Mouse (Mus musculus): ENCODE results near the gene Cbr4.

GRCm38 (mm10) chr8:61499035-61499434 lies 11.5 kb downstream of the Cbr4 start:
- peak; percentile 51; the same call in 1 of the 2 replicates for TF ChIP-seq CTCF (IDR thresholded peaks at IDR 0.05; ENCODE audit: borderline replicate concordance, extremely low read depth, insufficient read depth, insufficient read length)
- no peak for TF ChIP-seq POLR2A (IDR thresholded peaks at IDR 0.05; ENCODE audit: borderline replicate concordance, extremely low read depth, insufficient read depth, insufficient read length, poor library complexity, severe bottlenecking)
